Mouse (Mus musculus) layer of hippocampus, postnatal 10 days (tissue): Measurements from ENCODE around the gene Catsper2. TPM values are rescaled to one million over a fixed set of nuclear protein-coding genes. Genes with fewer than 3 reads are reported as not detected.

Source experiments
- DNase-seq, 2 experiments: peaks; one replicate each; pipeline ENCODE4 v3.0.0; 2021; ENCODE audit warnings: low spot score in 2 of 2
- microRNA-seq, 2 experiments: library from miRNA; unstranded; fragments of <30 nt; microRNA quantifications; one replicate each; pipeline ENCODE4 v1.2.0; 2021
- total RNA-seq, 2 experiments: library from RNA; stranded (reverse); gene quantifications; 2 replicates each; pipeline ENCODE4 v1.2.3; 2021

The Catsper2 gene
- total RNA-seq, 2 experiments from 2014 or later: 3.8 to 4.2 TPM

DNA sequence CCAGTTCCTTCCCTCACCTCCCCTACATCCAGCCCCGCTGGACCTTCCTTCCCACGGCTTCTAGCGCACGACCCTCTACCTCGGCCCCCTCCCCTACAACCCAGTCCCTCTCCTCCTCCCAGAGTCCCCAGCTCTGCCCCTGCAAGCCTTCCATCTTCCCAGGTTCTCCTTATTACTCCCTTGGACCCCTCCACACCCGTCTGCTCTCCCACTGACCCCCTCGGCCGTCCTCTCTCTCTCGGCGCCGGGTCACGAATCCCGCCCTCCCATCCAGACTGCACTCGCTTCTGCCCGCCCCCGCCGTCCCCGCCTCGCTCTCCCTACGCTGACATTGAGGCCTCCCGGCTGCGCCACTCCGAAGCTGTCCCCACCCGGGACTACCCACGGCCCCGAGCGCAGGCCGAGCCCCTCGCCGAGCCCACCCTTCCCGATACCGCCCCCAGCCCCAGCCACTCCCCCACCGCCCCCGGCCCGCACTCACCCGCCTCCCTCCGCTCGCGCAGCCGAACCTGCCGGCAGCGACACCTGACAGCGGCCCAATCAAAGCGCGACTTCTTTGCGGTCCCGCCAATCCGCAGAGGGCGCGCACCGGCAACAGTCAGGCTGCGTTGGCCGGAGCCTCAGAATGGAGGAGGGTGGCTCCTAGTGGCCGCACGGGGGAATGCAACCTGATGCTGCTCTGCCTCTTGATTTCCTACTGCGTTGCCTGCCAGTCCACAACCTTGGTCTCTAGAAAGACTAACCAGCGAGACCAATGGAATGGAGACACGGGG is 58.6 kb downstream of the Catsper2 start, which contains the start of gene Ppip5k1:
Ppip5k1 (minus strand) TSS at position 577 of the 773 bp plus-strand sequence.
- peak; percentile 99 for DNase-seq

DNA sequence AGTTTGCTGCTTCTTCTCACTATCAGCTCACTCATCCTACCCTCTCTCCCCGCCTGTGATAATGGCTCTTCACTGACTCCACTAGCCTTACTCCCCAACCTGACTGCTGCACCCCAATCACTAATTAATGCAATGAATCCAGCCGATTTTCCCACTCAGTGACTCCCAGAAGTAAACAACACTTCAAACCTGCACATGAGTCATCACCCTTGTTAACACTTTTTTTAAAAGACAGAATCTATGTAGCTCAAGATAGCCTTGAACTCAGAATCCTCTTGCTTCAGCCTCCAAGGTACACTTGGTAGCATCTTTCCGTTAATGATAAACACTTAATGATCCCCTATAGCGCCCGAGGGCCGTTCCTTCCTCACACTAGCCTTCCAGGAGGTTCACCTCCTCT is 59.2 kb downstream of the Catsper2 start:
- DNase-seq: no peak

DNA sequence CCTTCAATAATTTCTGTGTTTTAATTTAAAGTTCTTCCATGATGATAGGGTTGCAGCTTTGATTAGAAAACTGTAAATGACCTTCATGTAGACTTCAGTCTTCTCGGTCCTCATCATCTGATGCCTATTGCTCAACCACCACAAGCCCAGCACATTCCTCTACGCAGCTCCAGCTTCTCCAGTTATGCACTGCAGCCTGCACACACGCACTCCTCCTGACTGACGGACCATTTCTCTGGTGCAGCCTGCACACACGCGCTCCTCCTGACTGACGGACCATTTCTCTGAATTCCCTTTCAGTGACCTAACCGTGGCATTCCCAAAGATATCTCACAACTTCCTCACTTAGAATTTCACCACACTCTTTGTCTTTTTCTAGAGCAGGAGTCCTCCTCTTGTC is 60.4 kb downstream of the Catsper2 start:
- no peak for DNase-seq

Small RNA genes within 50 kb of the gene (microRNA-seq; reads per million reads assigned to microRNA genes)
- gene Gm22953: 0 to 0.22 reads per million in 2 experiments

Other genes starting within 250 kb of the Catsper2 start
- 10 to 100 TPM; 29.2 to 31.9 TPM for gene Tubgcp4, start 243.1 kb downstream of the Catsper2 start, total RNA-seq
- gene Zscan29, start 242.7 kb downstream of the Catsper2 start, total RNA-seq: 1 to 10 TPM; 6.5 to 7.9 TPM
- 100 to 1,000 TPM; 157 to 174 TPM for gene Trp53bp1, start 142.4 kb downstream of the Catsper2 start, total RNA-seq
- gene Map1a, start 124.2 kb downstream of the Catsper2 start, total RNA-seq: 100 to 1,000 TPM; 353 to 370 TPM
- gene Ppip5k1, start 58.4 kb downstream of the Catsper2 start, total RNA-seq: 10 to 100 TPM; 50.0 to 51.1 TPM
- gene Ckmt1, start 56.1 kb downstream of the Catsper2 start, total RNA-seq: 100 to 1,000 TPM; 252 to 307 TPM
- under 1 TPM; 0.13 to 0.16 TPM for gene Strc, start 26.6 kb downstream of the Catsper2 start, total RNA-seq
- gene Pdia3, start within 50 bp of the Catsper2 start, total RNA-seq: 100 to 1,000 TPM; 196 to 200 TPM
- not detected for gene Ell3, start 30.5 kb upstream of the Catsper2 start, total RNA-seq
- 100 to 1,000 TPM; 158 to 189 TPM for gene Serf2, start 35.4 kb upstream of the Catsper2 start, total RNA-seq
- gene Hypk, start 39.5 kb upstream of the Catsper2 start, total RNA-seq: 10 to 100 TPM; 37.3 to 38.4 TPM
- gene Serinc4, start 43.0 kb upstream of the Catsper2 start, total RNA-seq: 1 to 10 TPM; 2.0 to 2.2 TPM
- gene Mfap1b, start 60.3 kb upstream of the Catsper2 start, total RNA-seq: 10 to 100 TPM; 33.0 to 38.7 TPM
- 10 to 100 TPM; 32.8 to 33.3 TPM for gene Mfap1a, start 92.9 kb upstream of the Catsper2 start, total RNA-seq
- 1 to 10 TPM; 3.3 to 3.6 TPM for gene Wdr76, start 92.9 kb upstream of the Catsper2 start, total RNA-seq